Mouse (Mus musculus) CH12.LX (cell line): ENCODE measurements around the gene Slc9a9. TPM values are rescaled to one million over a fixed set of nuclear protein-coding genes. Genes with fewer than 3 reads are reported as not detected.

Experiments used
- DNase-seq: peaks from one replicate; pipeline ENCODE4 v3.0.0-alpha.2; 2013; ENCODE audit errors: extremely low read depth
- H3K27ac ChIP-seq: 2 replicates; pipeline ENCODE4 v1.5.1; 2012; ENCODE audit warnings: low read depth, mild to moderate bottlenecking, control low read depth, moderate library complexity; ENCODE audit not compliant: insufficient read depth
- H3K27me3 ChIP-seq: replicated peaks from 2 replicates; pipeline ENCODE3; 2012; ENCODE audit warnings: inconsistent platforms
- H3K36me3 ChIP-seq, 2 experiments: replicated peaks in 1 of 2; 2 replicates each; pipeline versions ENCODE3 to v1.6.1; 2012; ENCODE audit warnings: inconsistent platforms in 1 of 2, low read length in 1 of 2, mild to moderate bottlenecking in 1 of 2, mixed read lengths in 1 of 2, moderate library complexity in 1 of 2; ENCODE audit not compliant: control insufficient read depth in 1 of 2, insufficient read depth in 1 of 2
- H3K4me1 ChIP-seq, 2 experiments: 2 replicates each; pipeline ENCODE4 v1.6.1; 2012; ENCODE audit warnings: inconsistent platforms in 1 of 2, moderate library complexity in 1 of 2; ENCODE audit not compliant: insufficient read depth in 2 of 2, control insufficient read depth in 1 of 2
- H3K4me2 ChIP-seq: 2 replicates; pipeline ENCODE4 v1.6.1; 2012; ENCODE audit warnings: low read depth, mild to moderate bottlenecking, control low read depth; ENCODE audit not compliant: poor library complexity, insufficient read depth, severe bottlenecking
- H3K4me3 ChIP-seq, 3 experiments: fragments of 150-350 bp in 1 of 3; sonication (generic) in 1 of 3; replicated peaks in 1 of 3; 2 replicates each; pipeline versions ENCODE3 to v1.5.1; 2011 to 2012; ENCODE audit warnings: low read depth in 2 of 3, low read length in 2 of 3, mild to moderate bottlenecking in 2 of 3, moderate library complexity in 2 of 3, control low read depth in 1 of 3, improper control_type of control experiment in 1 of 3, inconsistent platforms in 1 of 3, mixed read lengths in 1 of 3; ENCODE audit not compliant: poor library complexity in 1 of 3
- H3K79me2 ChIP-seq: replicated peaks from 2 replicates; pipeline ENCODE4 v1.6.1; 2012; ENCODE audit warnings: mild to moderate bottlenecking, moderate library complexity; ENCODE audit not compliant: control insufficient read depth, poor library complexity, insufficient read depth, severe bottlenecking; ENCODE audit errors: extremely low read depth
- H3K9ac ChIP-seq: 2 replicates; pipeline ENCODE4 v1.6.1; 2012; ENCODE audit warnings: low read depth, mild to moderate bottlenecking, control low read depth, moderate library complexity; ENCODE audit not compliant: insufficient read depth
- H3K9me3 ChIP-seq: replicated peaks from 2 replicates; pipeline ENCODE3; 2012; ENCODE audit warnings: low read length, inconsistent platforms, mixed read lengths
- BHLHE40 ChIP-seq: IDR thresholded peaks from 2 replicates; pipeline ENCODE4 v1.6.1; 2011; ENCODE audit warnings: mild to moderate bottlenecking, low read depth, low read length, improper control_type of control experiment
- CHD2 ChIP-seq: IDR thresholded peaks from 2 replicates; pipeline ENCODE4 v1.6.1; 2011; ENCODE audit warnings: low read length, improper control_type of control experiment
- E2F4 ChIP-seq: IDR thresholded peaks from 2 replicates; pipeline ENCODE4 v1.6.1; 2011; ENCODE audit warnings: low read depth, low read length, improper control_type of control experiment; ENCODE audit not compliant: insufficient replicate concordance
- ELF1 ChIP-seq: IDR thresholded peaks from 2 replicates; pipeline ENCODE4 v1.6.1; 2014; ENCODE audit warnings: low read depth, mild to moderate bottlenecking, inconsistent platforms, low read length, improper control_type of control experiment
- HCFC1 ChIP-seq: IDR thresholded peaks from 2 replicates; pipeline ENCODE4 v1.6.1; 2012; ENCODE audit warnings: low read depth, mild to moderate bottlenecking, inconsistent platforms, low read length, improper control_type of control experiment
- JUND ChIP-seq: conservative IDR thresholded peaks from 2 replicates; pipeline ENCODE4 v1.6.1; 2011; ENCODE audit warnings: low read depth, low read length, improper control_type of control experiment
- KAT2A ChIP-seq: IDR thresholded peaks from 2 replicates; pipeline ENCODE4 v1.6.1; 2012; ENCODE audit warnings: low read length, improper control_type of control experiment, inconsistent platforms; ENCODE audit not compliant: insufficient replicate concordance
- MAFK ChIP-seq: IDR thresholded peaks from 2 replicates; pipeline ENCODE4 v1.6.1; 2011; ENCODE audit warnings: low read length, improper control_type of control experiment; ENCODE audit not compliant: insufficient replicate concordance
- MAX ChIP-seq: IDR thresholded peaks from 2 replicates; pipeline ENCODE4 v1.6.1; 2011; ENCODE audit warnings: low read length, improper control_type of control experiment
- MAZ ChIP-seq: IDR thresholded peaks from 2 replicates; pipeline ENCODE4 v1.6.1; 2012; ENCODE audit warnings: low read depth, mild to moderate bottlenecking, inconsistent platforms, low read length, improper control_type of control experiment, moderate library complexity
- MEF2A ChIP-seq: IDR thresholded peaks from 2 replicates; pipeline ENCODE4 v1.6.1; 2014; ENCODE audit warnings: low read depth, mild to moderate bottlenecking, inconsistent platforms, low read length, improper control_type of control experiment, borderline replicate concordance
- NELFE ChIP-seq: IDR thresholded peaks from 2 replicates; pipeline ENCODE4 v1.6.1; 2011; ENCODE audit warnings: low read depth, low read length, improper control_type of control experiment
- NRF1 ChIP-seq: IDR thresholded peaks from 2 replicates; pipeline ENCODE4 v1.6.1; 2014; ENCODE audit warnings: low read depth, mild to moderate bottlenecking, inconsistent platforms, low read length, improper control_type of control experiment, moderate library complexity
- PAX5 ChIP-seq: IDR thresholded peaks from 2 replicates; pipeline ENCODE4 v1.6.1; 2012; ENCODE audit warnings: low read length, inconsistent platforms, mixed read lengths
- POLR2A ChIP-seq: IDR thresholded peaks from 2 replicates; pipeline ENCODE4 v1.6.1; 2011; ENCODE audit warnings: low read depth, mild to moderate bottlenecking, improper control_type of control experiment, low read length
- POLR2AphosphoS2 ChIP-seq: IDR thresholded peaks from 2 replicates; pipeline ENCODE4 v1.6.1; 2011; ENCODE audit warnings: low read depth, low read length, improper control_type of control experiment
- RAD21 ChIP-seq: IDR thresholded peaks from 2 replicates; pipeline ENCODE4 v1.6.1; 2011; ENCODE audit warnings: low read depth, mild to moderate bottlenecking, low read length, improper control_type of control experiment, moderate library complexity
- RCOR1 ChIP-seq: conservative IDR thresholded peaks from 2 replicates; pipeline ENCODE4 v1.6.1; 2012; ENCODE audit warnings: low read depth, mild to moderate bottlenecking, inconsistent platforms, low read length, improper control_type of control experiment
- SMC3 ChIP-seq: IDR thresholded peaks from 2 replicates; pipeline ENCODE4 v1.6.1; 2011; ENCODE audit warnings: low read depth, low read length, improper control_type of control experiment
- USF2 ChIP-seq: conservative IDR thresholded peaks from 2 replicates; pipeline ENCODE4 v1.6.1; 2011; ENCODE audit warnings: low read depth, low read length, improper control_type of control experiment
- ZKSCAN1 ChIP-seq: IDR thresholded peaks from 2 replicates; pipeline ENCODE4 v1.6.1; 2012; ENCODE audit warnings: low read depth, inconsistent platforms, low read length, improper control_type of control experiment, borderline replicate concordance
- dilution Hi-C: fragments of 300-500 bp; cut with MboI; formaldehyde crosslinking; loops from 2 replicates; pipeline ENCODE4 v1.14.3; 2020; ENCODE audit warnings: low sequenced_read_pairs; ENCODE audit not compliant: extremely low pct_unique_long_range_greater_than_20kb, extremely low pct_ligation_motif_present
- in situ Hi-C: fragments of 300-500 bp; cut with MboI; formaldehyde crosslinking; loops from 3 replicates; pipeline ENCODE4 v1.14.3; 2019; ENCODE audit warnings: low sequenced_read_pairs, low pct_ligation_motif_present, low pct_unique_long_range_greater_than_20kb, mixed read lengths
- polyA plus RNA-seq: library from polyadenylated mRNA; unstranded; fragments of >175 nt; gene quantifications from 2 replicates; pipeline ENCODE4 v1.2.1, GENCODE M21; 2012; ENCODE audit warnings: low read depth; ENCODE audit not compliant: insufficient read length
- total RNA-seq, 2 experiments: library from RNA; depleted of rRNA; stranded (reverse); fragments of 300-350 nt in 1 of 2; fragments of >200 nt in 1 of 2; gene quantifications; 2 replicates each; pipeline ENCODE4 v1.2.3; 2012 to 2014

Gene Slc9a9
- total and polyA plus RNA-seq, 3 experiments = not detected

DNA sequence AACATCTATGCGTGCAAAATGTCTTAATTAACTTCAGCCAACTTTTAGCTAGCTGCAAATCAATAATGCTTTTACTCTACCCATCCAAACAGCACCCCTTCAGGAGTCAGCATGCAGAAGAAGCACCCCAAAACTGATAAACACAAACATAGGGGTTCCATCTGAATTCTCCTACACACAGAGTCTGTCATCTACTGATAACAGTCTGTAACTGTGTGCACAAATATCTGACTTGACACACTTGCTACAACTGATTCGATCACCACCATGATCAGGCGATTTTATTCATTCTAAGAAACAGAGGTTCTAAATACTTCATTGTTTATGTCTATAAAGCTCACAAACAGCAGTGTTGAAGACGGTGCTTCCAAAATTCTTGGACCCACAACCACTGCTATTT lies 171.3 kb downstream of the Slc9a9 start:
- Histone ChIP-seq H3K4me1 (no peaks in the 10 kb centered on the region; a peak in 1 of 4 replicates), H3K9me3 (peaks cover 60% of the 10 kb centered on the region), H3K27ac (no peak overlapping the region), H3K79me2 (no peaks in the 10 kb centered on the region), H3K4me2 (no peak overlapping the region), H3K36me3 (no peaks in the 10 kb centered on the region), H3K27me3 (no peaks in the 10 kb centered on the region)
- TF ChIP-seq POLR2A = no peak
- TF ChIP-seq BHLHE40 = no peak
- TF ChIP-seq E2F4 = no peak
- no peak for TF ChIP-seq RCOR1
- no peak for TF ChIP-seq CHD2
- no peak for TF ChIP-seq JUND
- no peak for TF ChIP-seq USF2
- no peak for TF ChIP-seq SMC3
- TF ChIP-seq POLR2AphosphoS2 = no peak
- no peak for TF ChIP-seq MAFK
- TF ChIP-seq PAX5 = no peak
- TF ChIP-seq MEF2A = no peak
- TF ChIP-seq ZKSCAN1 = no peak
- TF ChIP-seq ELF1 = no peak
- TF ChIP-seq HCFC1 = no peak
- no peak for TF ChIP-seq MAX
- TF ChIP-seq, all 38 proteins: peak for 0
- in situ Hi-C loops = no loop called here
- no peak for DNase-seq
- Histone ChIP-seq H3K4me3 (no peak overlapping the region), H3K9ac (no peak overlapping the region)
- dilution Hi-C loops = no loop called here

GRCm38 (mm10) chr9:94844176-94844575 lies 174.5 kb downstream of the Slc9a9 start:
- Histone ChIP-seq H3K4me1 (no peaks in the 10 kb centered on the region), H3K9ac (no peak overlapping the region), H3K9me3 (peaks cover 60% of the 10 kb centered on the region), H3K27ac (no peak overlapping the region), H3K4me2 (no peak overlapping the region), H3K4me3 (no peak overlapping the region), H3K79me2 (no peaks in the 10 kb centered on the region), H3K27me3 (no peaks in the 10 kb centered on the region), H3K36me3 (no peaks in the 10 kb centered on the region)
- dilution Hi-C loops (no loop called here), in situ Hi-C loops (no loop called here)
- TF ChIP-seq JUND (no peak), RAD21 (no peak), KAT2A (no peak), ELF1 (no peak), NELFE (no peak), MAZ (no peak), BHLHE40 (no peak), NRF1 (no peak), USF2 (no peak)
- DNase-seq = no peak
